Mouse (Mus musculus) adrenal gland, postnatal 36 days (tissue): ENCODE data around the gene Trdmt1. TPM values are rescaled to one million over a fixed set of nuclear protein-coding genes. Genes with fewer than 3 reads are reported as not detected.

Experiments used
- DNase-seq, 2 experiments: peaks; one replicate each; pipeline ENCODE4 v3.0.0; 2021; ENCODE audit warnings: mixed read lengths in 1 of 2
- total RNA-seq, 2 experiments: library from RNA; stranded (reverse); gene quantifications; 2 replicates each; pipeline ENCODE4 v1.2.3; 2021

Trdmt1 gene
- total RNA-seq, 2 experiments from 2014 or later, result 3.7 to 7.9 TPM

- DNase-seq, result no peak
Observed at GRCm38 (mm10) chr2:13557145-13558030, 12.9 kb upstream of the Trdmt1 start.

GRCm38 (mm10) chr2:13556239-13556638 is 11.8 kb upstream of the Trdmt1 start:
- DNase-seq, result no peak

DNA sequence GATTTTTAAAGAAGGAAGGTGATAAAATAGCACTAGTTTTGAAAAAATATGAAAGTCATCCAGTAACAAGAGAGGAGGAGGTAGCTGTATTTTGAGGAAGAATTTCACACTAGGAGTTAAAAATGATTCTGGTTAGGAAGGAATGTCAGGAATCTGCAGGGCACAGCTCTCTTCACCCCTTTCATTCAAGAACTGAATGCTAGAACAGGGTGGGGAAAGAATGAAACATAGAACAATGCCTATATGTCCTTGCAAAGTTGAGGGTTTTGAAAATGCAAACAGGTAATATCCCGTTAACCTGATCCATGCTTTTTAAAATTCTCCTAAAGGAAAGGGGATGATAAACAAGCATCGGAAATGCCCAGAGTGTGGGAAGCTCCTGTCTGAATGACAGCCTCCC is 9.5 kb upstream of the Trdmt1 start:
- DNase-seq, result no peak

DNA sequence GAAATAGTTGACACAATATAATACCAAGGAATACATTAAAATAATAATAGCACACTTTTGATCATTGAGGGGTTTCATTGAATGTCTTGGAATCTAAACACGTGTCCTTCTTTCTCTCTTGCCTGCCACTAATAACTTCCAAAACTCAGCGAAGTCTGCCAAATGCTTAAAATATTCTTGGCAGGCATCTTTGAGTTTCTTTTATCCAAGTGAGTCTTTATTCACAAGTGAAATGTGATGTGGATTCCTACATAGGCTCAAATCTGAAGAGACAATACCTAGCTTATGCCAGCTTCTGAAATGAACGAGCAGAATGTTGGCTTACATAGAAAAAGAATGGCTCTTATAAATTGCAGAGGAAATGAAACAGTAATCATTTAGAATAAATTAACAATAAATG is 4.3 kb upstream of the Trdmt1 start:
- DNase-seq, result no peak

GRCm38 (mm10) chr2:13543519-13544124 is 846 bp downstream of the Trdmt1 start:
- peak in 1 of 2 experiments; percentile 6 for DNase-seq

DNA sequence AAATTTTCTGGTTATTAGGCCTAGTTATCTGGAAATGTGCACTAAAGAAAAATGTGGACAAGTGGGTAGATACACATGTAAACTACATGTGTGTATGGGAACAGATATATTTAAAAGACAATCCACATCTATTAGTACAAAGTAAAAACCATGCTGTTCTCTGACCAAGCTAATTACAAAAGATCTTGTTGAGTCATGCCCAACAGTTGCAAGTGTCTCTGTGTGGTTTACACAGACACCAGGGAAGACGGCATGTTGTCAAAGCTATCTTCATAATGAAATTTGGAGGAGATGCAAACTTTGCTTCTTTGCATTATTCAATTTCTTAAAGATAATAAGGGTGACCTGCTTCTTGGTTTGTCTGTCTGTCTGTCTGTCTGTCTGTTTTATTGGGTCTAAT is 4.6 kb downstream of the Trdmt1 start:
- DNase-seq, result no peak

GRCm38 (mm10) chr2:13538704-13539377 is 5.6 kb downstream of the Trdmt1 start:
- no peak for DNase-seq

GRCm38 (mm10) chr2:13538258-13538657 is 6.2 kb downstream of the Trdmt1 start:
- DNase-seq, result no peak

DNA sequence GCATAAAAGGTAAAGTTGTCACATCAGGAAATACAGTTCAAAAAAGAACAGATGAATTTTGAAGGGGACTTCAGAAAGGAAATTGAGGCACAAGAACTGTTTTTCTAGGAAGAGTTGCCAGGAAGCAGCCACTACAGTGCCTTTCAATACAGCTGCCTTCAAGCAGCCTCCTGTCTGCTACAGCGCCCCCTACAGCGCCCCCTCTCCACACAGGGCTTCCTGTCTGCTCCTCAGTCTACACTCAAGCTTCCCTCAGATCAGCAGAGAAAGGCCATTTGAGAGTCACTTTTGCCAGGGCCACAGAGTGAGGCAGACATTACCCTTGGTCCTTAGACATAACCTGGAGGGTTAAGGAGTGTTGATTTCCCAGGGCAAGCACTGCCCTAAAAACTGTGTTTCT is 6.7 kb downstream of the Trdmt1 start:
- DNase-seq, result peak; percentile 6 to 24

GRCm38 (mm10) chr2:13536747-13537146 is 7.7 kb downstream of the Trdmt1 start:
- DNase-seq, result no peak

- no peak for DNase-seq
Observed at GRCm38 (mm10) chr2:13530639-13531038, 13.8 kb downstream of the Trdmt1 start.

DNA sequence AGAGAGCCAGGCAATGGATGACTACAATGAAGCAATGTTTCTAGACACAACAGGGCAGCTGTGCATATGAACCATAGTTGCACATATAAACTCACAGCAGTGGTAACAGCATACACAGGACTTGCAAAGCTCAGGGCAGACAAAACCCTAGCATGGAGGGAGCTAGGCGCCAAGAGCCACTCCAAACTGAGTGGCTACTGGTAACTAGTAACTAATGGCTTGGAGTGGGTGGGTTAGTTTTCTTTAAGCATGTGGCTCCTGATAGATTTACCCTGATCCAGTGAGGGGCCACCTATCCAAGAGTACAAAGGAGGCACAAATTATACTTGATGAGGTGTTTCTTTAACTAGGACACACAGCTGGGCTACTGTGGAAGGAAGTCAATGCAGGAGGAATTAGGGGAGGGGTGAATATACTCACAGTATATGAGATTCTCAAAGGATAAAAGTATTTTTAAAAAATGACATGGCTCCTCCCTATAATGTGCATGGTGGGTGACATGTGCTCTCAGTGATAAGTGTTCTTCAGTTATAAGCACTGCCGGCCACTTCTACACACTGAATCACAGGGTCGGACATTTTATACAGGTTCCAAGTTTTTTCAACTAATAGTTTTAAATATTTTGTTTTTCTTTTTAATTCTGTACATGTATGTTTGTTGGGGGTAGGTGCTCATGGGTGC is 15.1 kb downstream of the Trdmt1 start:
- DNase-seq, result no peak

- peak; percentile 76 to 77 for DNase-seq
Observed at GRCm38 (mm10) chr2:13527531-13527930, 16.9 kb downstream of the Trdmt1 start.

DNA sequence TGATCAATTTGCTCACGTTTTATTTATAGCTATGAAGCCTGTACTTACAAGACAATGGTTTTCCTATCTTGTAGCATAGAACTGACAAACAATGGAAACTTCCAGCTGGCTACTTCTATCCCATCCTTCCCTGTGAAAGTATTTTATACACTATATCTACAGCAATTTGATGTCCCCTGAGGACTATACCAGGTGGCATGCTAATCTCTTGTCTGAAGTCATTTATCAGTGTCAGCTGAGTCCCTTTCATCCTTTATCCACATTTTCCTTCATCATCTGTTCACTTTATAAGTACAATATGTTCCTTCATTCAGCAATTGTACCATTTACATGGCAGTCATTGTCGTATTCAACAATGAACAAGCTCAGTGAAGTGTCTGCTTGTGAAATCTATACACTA is 17.3 kb downstream of the Trdmt1 start:
- no peak for DNase-seq

DNA sequence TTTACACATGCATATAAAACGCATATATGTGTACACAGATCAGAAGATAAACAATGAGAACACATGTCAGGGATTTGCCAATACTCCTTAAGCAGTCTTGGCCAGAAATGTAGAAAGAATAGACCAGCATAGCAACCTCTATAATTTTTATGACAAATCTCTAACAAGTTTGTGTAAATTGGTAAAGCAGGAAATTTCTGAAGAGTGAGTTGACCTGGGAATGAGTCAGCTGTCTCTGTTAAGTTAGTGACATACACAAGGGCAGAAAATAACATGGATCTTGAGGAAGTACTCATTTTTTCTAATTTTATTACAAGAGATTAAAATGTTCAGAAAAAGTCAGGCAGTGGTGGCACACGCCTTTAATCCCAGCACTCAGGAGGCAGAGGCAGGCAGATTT is 18.3 kb downstream of the Trdmt1 start:
- DNase-seq, result no peak

- DNase-seq, result no peak
Observed at GRCm38 (mm10) chr2:13523540-13524456, 20.7 kb downstream of the Trdmt1 start.

DNA sequence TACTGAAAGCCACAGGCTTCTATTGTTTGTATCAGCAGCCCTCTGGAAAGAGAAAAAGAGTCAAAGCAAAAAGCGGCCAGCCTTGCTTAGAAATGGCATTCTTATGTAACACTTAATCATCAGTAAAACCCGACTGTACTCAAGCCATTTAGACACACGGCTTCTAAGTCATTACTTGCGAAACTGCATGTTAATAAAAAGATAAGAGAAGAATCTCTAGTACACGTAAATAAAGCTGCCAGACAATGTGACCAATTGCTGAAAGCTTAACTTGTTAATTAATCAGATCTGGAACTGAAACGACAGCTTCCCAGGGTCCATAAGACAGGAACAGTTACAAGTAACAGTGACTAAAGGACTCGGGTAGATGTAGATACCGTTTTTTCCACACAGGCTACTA is 22.4 kb downstream of the Trdmt1 start:
- no peak for DNase-seq

DNA sequence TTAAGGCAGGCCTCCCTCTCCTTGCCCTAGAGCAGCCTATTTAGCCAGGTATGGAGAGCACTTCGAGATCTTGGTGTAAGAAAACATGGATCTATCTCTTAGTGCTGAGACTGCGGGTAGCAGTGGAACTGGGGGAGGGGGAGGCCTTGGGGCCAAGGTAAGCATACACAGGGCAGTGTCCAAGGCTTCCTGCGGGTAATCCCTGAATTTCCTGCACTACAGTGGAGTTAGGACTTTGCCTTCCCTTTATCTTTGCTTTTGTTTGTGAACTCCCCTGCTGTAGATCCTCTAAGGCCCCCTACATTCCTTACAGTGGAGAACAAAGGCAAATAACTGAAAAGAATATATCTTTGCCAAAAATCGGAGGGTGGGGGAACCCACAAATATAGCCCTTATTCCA is 29.5 kb downstream of the Trdmt1 start:
- DNase-seq, result no peak

GRCm38 (mm10) chr2:13502717-13503116 is 41.8 kb downstream of the Trdmt1 start:
- DNase-seq, result no peak

DNA sequence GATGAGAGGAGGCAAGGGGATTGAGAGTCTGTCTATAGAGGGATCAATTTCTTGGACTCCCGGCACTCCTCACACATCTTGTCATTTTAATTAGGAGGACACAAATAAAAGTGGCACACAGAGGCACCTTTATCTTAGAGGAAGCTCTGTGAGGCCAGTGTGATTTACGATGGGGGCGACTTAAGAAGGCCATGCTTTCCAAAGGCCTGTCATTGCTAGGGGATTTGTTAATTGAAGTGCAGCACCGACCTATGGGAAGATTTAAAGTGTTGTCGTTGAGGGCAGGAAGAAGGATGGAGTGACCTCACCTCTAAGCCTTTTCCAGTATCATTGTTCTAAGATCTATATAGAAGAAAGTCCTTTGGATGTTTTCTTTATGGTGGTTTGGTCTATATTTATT is 42.9 kb downstream of the Trdmt1 start:
- no peak for DNase-seq

DNA sequence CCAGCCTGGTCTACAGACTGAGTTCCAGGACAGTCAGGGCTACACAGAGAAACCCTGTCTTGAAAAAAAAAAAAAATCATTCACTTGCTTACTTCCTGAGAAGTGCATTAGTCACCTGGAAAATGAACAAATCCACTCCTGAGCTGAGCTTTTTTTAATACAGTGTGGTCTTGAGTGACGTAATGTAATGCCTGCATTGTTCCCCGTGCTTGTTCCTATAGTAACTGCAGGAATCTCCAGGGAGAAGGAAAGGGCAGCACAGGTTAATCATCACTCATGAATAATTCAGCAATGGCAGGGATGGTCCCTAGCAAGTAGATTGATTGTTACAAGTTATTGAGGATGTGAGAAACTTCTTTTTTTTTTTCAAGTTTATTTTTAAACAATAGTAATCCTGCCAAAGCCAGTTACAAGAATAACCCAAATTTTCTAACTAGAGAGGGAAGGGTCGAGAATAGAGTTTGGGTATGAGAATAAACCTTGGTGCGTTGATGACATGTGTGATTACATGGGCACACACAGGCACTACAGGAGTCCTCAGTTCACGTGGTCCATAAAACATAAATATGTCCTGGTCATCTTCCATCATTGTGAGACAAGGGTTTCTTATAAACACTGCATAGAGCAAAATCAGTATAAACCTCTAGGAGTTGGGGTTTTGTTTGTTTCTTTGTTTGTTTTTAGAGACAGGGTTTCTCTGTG is 44.0 kb downstream of the Trdmt1 start:
- no peak for DNase-seq
